Mouse (Mus musculus): ENCODE measurements at regions not wholly inside any gene's neighbourhood (a gene's known extent, or its start where the extent isn't known, plus 50 kb on each side); places are given as distances from the start of the nearest gene placed in this dataset.

DNA sequence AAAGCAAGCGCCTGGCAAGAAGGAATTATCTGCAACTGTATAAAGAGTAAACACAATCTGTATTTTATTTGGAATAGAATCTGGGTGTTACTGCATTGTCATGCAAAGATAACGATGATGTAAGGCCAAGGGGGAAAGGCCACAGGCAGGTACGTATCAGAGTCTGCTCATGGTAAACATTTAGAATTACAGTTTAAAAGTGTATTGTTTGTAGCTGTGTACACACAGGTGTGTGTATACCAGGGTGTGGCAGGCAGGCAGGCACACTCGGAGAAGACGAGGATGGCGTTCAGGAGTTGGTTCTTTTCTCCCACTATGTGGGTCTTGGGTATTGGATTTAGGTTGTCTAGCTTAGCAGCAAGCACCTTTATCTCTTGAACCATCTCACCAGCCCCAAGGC, 242.9 kb upstream of the Atp5g3 start:
- TF ChIP-seq MEF2A (IDR thresholded peaks at IDR 0.05; ENCODE audit: borderline replicate concordance, low read depth, low read length), result no peak
- TF ChIP-seq RAD21 (IDR thresholded peaks at IDR 0.05; ENCODE audit: low read depth, low read length), result no peak
- no peak for TF ChIP-seq JUND (conservative IDR thresholded peaks at IDR 0.05; ENCODE audit: low read depth, low read length)
- TF ChIP-seq SIN3A (IDR thresholded peaks at IDR 0.05; ENCODE audit: low read length), result no peak
- no peak for TF ChIP-seq TBP (conservative IDR thresholded peaks at IDR 0.05; ENCODE audit: low read depth, low read length)
- TF ChIP-seq POLR2AphosphoS2 (IDR thresholded peaks at IDR 0.05; ENCODE audit: low read depth, low read length), result no peak
- no peak for TF ChIP-seq NELFE (IDR thresholded peaks at IDR 0.05; ENCODE audit: low read depth, low read length)
- no peak for TF ChIP-seq PAX5 (IDR thresholded peaks at IDR 0.05; ENCODE audit: low read length)
- TF ChIP-seq JUN (IDR thresholded peaks at IDR 0.05; ENCODE audit: insufficient read depth, low read depth, low read length), result no peak
- TF ChIP-seq CHD2 (IDR thresholded peaks at IDR 0.05; ENCODE audit: low read length), result no peak
- TF ChIP-seq MYC (IDR thresholded peaks at IDR 0.05; ENCODE audit: low read depth, low read length), result no peak
- no peak for TF ChIP-seq HCFC1 (IDR thresholded peaks at IDR 0.05; ENCODE audit: low read depth, low read length)
- no peak for TF ChIP-seq MAFK (IDR thresholded peaks at IDR 0.05; ENCODE audit: insufficient replicate concordance, low read length)
- no peak for TF ChIP-seq CTCF (conservative IDR thresholded peaks at IDR 0.05 in 1 of 2, IDR thresholded peaks at IDR 0.05 in 1 of 2; ENCODE audit: low read depth in 2 of 2, low read length in 2 of 2)
- no peak for TF ChIP-seq CHD1 (IDR thresholded peaks at IDR 0.05; ENCODE audit: low read depth, low read length)
- TF ChIP-seq GABPA (IDR thresholded peaks at IDR 0.05; ENCODE audit: insufficient replicate concordance, low read depth, low read length), result no peak
- no peak for TF ChIP-seq EP300 (IDR thresholded peaks at IDR 0.05; ENCODE audit: low read length)
- no peak for TF ChIP-seq E2F4 (IDR thresholded peaks at IDR 0.05; ENCODE audit: insufficient replicate concordance, low read depth, low read length)
- no peak for TF ChIP-seq USF2 (conservative IDR thresholded peaks at IDR 0.05; ENCODE audit: low read depth, low read length)
- Histone ChIP-seq H3K4me1 (ENCODE audit: control insufficient read depth in 1 of 2, insufficient read depth in 2 of 2) (peaks cover 3 to 6% of the 10 kb centered on the region in 2 experiments; a peak in 3 of 4 replicates), H3K79me2 (replicated peaks; ENCODE audit: control insufficient read depth, extremely low read depth, insufficient read depth, poor library complexity, severe bottlenecking) (no peaks in the 10 kb centered on the region), H3K9me3 (replicated peaks; ENCODE audit: low read length) (no peaks in the 10 kb centered on the region), H3K4me3 (replicated peaks in 1 of 3; ENCODE audit: low read depth in 2 of 3, low read length in 2 of 3, poor library complexity in 1 of 3) (no peak overlapping the region), H3K27ac (ENCODE audit: insufficient read depth, low read depth) (no peak overlapping the region), H3K27me3 (replicated peaks) (no peaks in the 10 kb centered on the region), H3K36me3 (replicated peaks in 1 of 2; ENCODE audit: control insufficient read depth in 1 of 2, insufficient read depth in 1 of 2, low read length in 1 of 2) (no peaks in the 10 kb centered on the region), H3K9ac (ENCODE audit: insufficient read depth, low read depth) (no peak overlapping the region), H3K4me2 (ENCODE audit: insufficient read depth, low read depth, poor library complexity, severe bottlenecking) (no peak overlapping the region)
- dilution Hi-C loops (cut with MboI; ENCODE audit: extremely low pct_ligation_motif_present, extremely low pct_unique_long_range_greater_than_20kb, low sequenced_read_pairs) (no loop called here), in situ Hi-C loops (cut with MboI; ENCODE audit: low pct_ligation_motif_present, low pct_unique_long_range_greater_than_20kb, low sequenced_read_pairs) (no loop called here)
- no peak for DNase-seq (ENCODE audit: extremely low read depth)

- dilution Hi-C loops (cut with MboI; ENCODE audit: extremely low pct_ligation_motif_present, extremely low pct_unique_long_range_greater_than_20kb, low sequenced_read_pairs) (no loop called here), in situ Hi-C loops (cut with MboI; ENCODE audit: low pct_ligation_motif_present, low pct_unique_long_range_greater_than_20kb, low sequenced_read_pairs) (no loop called here)
- H3K4me2 ChIP-seq (ENCODE audit: insufficient read depth, low read depth, poor library complexity, severe bottlenecking), result peak overlapping the region; percentile 22; the same call in 1 of the 2 replicates
These were observed 242.2 kb upstream of the Atp5g3 start for GRCm38 (mm10) chr2:74153247-74153850.

More at GRCm38 (mm10) chr2:74153247-74153850, 242.2 kb upstream of the Atp5g3 start:
- Histone ChIP-seq H3K4me3 (replicated peaks in 1 of 3; ENCODE audit: low read depth in 2 of 3, low read length in 2 of 3, poor library complexity in 1 of 3) (no peak overlapping the region), H3K79me2 (replicated peaks; ENCODE audit: control insufficient read depth, extremely low read depth, insufficient read depth, poor library complexity, severe bottlenecking) (no peaks in the 10 kb centered on the region), H3K27ac (ENCODE audit: insufficient read depth, low read depth) (no peak overlapping the region), H3K9me3 (replicated peaks; ENCODE audit: low read length) (no peaks in the 10 kb centered on the region), H3K9ac (ENCODE audit: insufficient read depth, low read depth) (no peak overlapping the region), H3K36me3 (replicated peaks in 1 of 2; ENCODE audit: control insufficient read depth in 1 of 2, insufficient read depth in 1 of 2, low read length in 1 of 2) (no peaks in the 10 kb centered on the region), H3K27me3 (replicated peaks) (no peaks in the 10 kb centered on the region), H3K4me1 (ENCODE audit: control insufficient read depth in 1 of 2, insufficient read depth in 2 of 2) (peaks cover 3 to 6% of the 10 kb centered on the region in 2 experiments; a peak in 3 of 4 replicates)
- no peak for DNase-seq (ENCODE audit: extremely low read depth)
- TF ChIP-seq CHD2 (IDR thresholded peaks at IDR 0.05; ENCODE audit: low read length) (no peak), ETS1 (conservative IDR thresholded peaks at IDR 0.05; ENCODE audit: low read depth, low read length) (no peak), RAD21 (IDR thresholded peaks at IDR 0.05; ENCODE audit: low read depth, low read length) (no peak), USF2 (conservative IDR thresholded peaks at IDR 0.05; ENCODE audit: low read depth, low read length) (no peak), ZKSCAN1 (IDR thresholded peaks at IDR 0.05; ENCODE audit: borderline replicate concordance, low read depth, low read length) (no peak), NELFE (IDR thresholded peaks at IDR 0.05; ENCODE audit: low read depth, low read length) (no peak), E2F4 (IDR thresholded peaks at IDR 0.05; ENCODE audit: insufficient replicate concordance, low read depth, low read length) (no peak), TCF12 (IDR thresholded peaks at IDR 0.05; ENCODE audit: low read depth, low read length) (no peak)
